Mouse (Mus musculus): ENCODE measurements around the gene Golga7b.

Gene Golga7b

GRCm38 (mm10) chr19:42305746-42306145 is 58.4 kb downstream of the Golga7b start:
- no peak for DNase-seq

GRCm38 (mm10) chr19:42306202-42306601 is 58.8 kb downstream of the Golga7b start:
- DNase-seq = peak; percentile 3

- no peak for DNase-seq
Observed at GRCm38 (mm10) chr19:42307019-42307418, 59.6 kb downstream of the Golga7b start.

- no peak for DNase-seq
Observed at GRCm38 (mm10) chr19:42308931-42309330, 61.6 kb downstream of the Golga7b start.

GRCm38 (mm10) chr19:42311332-42311731 is 64.0 kb downstream of the Golga7b start:
- no peak for DNase-seq

GRCm38 (mm10) chr19:42312191-42312590 is 64.8 kb downstream of the Golga7b start:
- no peak for DNase-seq

- DNase-seq = no peak
Observed at GRCm38 (mm10) chr19:42315070-42315679, 67.8 kb downstream of the Golga7b start.

GRCm38 (mm10) chr19:42315914-42316313 is 68.5 kb downstream of the Golga7b start:
- DNase-seq = peak; percentile 79

GRCm38 (mm10) chr19:42316525-42316924 is 69.2 kb downstream of the Golga7b start:
- DNase-seq = peak; percentile 11

- DNase-seq = no peak
Observed at GRCm38 (mm10) chr19:42316998-42317397, 69.6 kb downstream of the Golga7b start.

- DNase-seq = peak; percentile 3
Observed at GRCm38 (mm10) chr19:42317648-42318425, 70.5 kb downstream of the Golga7b start.

Measured in lung, postnatal 14 days (tissue).